Mouse (Mus musculus): ENCODE measurements at regions not wholly inside any gene's neighbourhood (a gene's known extent, or its start where the extent isn't known, plus 50 kb on each side); places are given as distances from the start of the nearest gene placed in this dataset.

DNA sequence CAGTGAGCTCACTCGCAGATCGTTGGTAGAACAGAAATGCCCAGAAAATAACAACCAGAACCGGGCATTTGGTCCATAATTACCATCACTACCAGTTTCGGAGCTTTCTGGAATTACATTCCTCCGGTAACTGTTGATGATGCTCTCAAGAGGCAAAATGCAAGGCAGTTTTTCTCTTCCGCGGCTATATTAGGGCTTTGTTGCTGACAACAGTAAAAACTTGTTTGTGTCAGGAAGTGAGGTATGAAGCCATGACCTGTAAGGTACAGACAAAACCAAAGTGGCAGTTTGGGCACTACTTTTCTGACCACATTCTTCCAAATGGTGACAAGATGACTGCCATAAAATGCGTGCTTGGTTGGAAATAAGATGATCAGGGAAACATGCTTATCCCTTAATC lies 179.7 kb upstream of the Mkln1 start:
- DNase-seq, result no peak

DNA sequence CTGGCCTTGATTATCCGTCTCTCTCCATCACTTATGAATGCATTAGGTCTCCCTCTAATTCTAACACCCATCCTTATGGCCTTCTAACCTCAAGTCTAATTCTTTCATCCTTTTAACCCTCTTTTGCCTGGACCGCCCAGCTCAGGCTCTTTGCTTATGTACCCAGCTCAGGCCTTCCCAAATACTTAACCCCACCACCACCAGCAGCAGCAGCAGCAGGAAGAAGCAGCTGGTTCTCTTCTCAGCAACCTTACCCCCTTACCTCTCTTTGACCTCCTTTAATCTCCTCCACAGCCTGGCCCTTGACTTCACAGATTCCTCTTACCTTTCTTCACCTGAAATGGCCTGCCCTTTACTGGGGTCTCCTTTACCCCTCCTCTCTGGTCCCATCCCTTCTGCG lies 178.8 kb upstream of the Mkln1 start:
- no peak for DNase-seq

DNA sequence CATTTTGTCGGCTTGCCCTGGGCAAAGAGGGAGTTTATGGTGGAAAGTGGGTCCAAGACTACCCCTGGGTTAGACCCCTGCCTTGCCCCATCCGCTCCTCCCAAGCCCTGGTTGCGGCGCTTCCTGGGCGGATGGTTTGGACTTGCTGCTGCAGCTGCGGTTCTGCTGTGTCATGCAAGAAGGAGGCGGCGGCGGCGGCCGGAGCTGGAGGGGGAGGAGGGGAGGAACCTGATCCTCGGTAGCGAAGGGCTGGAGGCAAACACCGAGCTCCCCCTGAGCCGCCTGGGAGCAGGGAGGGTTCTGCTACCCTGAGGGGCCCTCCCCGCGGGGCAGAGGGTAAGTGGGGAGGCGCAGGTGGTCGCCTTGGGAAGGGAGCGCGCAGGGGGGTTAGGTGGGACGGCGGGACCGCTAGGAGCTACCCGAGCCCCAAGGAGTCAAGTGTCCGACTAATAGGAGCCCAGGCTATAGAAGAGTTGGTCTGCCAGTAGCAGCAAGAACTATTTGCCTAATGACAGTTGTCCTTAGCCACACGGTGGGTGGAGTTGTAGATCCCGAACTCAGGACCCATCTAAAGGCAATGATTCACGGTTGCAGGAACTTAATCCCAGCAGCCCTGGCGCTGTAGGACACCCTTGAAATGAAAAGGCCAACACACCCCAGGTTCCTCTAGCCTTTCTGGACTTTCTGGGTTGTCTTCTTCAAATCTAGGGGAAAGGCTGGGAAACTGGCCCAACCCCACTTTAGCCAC lies 178.2 kb upstream of the Mkln1 start:
- DNase-seq, result peak; percentile 85 to 89

DNA sequence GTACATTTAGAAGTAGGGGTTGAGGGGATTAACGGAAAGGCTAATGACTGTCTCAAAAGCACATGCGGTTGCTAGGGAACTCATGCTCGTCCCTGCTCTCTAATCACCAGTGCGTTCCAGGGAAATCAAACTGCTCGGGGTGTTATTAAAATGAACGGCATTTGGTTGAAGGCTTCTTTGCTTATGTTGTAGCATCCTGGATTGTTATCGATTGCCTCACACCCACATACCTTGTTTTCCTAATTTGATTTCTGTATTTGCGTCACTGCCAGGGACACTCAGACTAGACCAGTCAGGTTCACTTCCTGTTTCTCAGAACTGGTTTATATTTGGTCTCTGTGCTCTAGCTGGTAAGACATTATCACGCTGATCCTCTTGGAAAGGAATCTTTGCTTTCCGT lies 177.0 kb upstream of the Mkln1 start:
- DNase-seq, result peak; percentile 39 to 72

DNA sequence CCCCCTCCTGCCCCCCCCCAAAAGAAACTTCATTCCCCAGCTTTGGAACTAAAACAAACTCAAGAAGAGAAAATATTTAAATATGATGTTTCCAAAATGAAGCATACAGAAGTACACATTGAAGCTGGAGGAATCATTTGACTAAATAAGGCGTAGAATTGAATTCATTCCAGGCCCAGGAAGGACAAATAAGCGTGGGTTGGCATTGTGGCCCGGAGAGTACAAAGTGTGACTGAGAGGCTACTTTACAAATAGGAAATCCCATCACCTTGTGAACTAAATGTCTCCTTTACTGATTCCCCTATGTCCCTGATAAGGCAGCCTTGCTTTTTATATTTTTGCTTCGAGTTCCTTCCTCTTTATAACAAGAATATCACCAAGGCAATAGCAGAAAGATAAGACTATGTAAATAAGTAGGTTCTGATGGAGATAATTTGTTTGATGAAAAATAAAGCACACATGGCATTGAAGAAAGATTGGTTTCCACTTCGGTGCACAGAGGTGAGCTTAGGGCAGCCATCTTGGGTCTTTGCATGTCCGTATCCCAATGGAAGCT lies 176.4 kb upstream of the Mkln1 start:
- DNase-seq, result peak in 1 of 2 experiments; percentile 41

GRCm38 (mm10) chr6:31227406-31227805 lies 171.1 kb upstream of the Mkln1 start:
- DNase-seq, result no peak

- no peak for DNase-seq
Measured at GRCm38 (mm10) chr6:31228061-31228460, 170.5 kb upstream of the Mkln1 start.

- DNase-seq, result no peak
Measured at GRCm38 (mm10) chr6:31231821-31232220, 166.7 kb upstream of the Mkln1 start.

GRCm38 (mm10) chr6:31233252-31233993 lies 165.1 kb upstream of the Mkln1 start:
- DNase-seq, result no peak

DNA sequence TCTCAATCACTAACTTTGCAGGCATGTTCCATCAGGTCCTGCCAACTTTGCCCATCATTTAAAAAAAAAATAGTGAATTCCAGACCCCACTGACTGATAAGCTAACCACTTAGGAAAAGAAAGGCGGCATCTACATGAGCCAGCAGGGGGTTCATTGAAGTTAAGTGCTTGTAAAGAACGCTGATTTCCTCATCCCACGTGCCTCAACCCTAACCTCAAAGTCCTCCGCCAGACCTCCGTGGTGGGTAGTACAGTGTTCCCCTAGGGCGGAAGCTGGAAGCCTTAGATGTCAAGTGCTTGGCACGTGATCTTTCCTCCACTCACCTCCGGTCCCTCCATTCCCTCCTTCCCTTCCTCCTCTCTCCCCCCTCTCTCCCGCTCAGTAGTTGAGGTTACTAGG lies 158.5 kb upstream of the Mkln1 start:
- peak in 1 of 2 experiments; percentile 13 for DNase-seq

GRCm38 (mm10) chr6:31250526-31250925 lies 148.0 kb upstream of the Mkln1 start:
- DNase-seq, result no peak

GRCm38 (mm10) chr6:31253251-31253935 lies 145.1 kb upstream of the Mkln1 start:
- DNase-seq, result peak; percentile 63 to 72

- no peak for DNase-seq
Measured at GRCm38 (mm10) chr6:31260645-31261345, 137.7 kb upstream of the Mkln1 start.

DNA sequence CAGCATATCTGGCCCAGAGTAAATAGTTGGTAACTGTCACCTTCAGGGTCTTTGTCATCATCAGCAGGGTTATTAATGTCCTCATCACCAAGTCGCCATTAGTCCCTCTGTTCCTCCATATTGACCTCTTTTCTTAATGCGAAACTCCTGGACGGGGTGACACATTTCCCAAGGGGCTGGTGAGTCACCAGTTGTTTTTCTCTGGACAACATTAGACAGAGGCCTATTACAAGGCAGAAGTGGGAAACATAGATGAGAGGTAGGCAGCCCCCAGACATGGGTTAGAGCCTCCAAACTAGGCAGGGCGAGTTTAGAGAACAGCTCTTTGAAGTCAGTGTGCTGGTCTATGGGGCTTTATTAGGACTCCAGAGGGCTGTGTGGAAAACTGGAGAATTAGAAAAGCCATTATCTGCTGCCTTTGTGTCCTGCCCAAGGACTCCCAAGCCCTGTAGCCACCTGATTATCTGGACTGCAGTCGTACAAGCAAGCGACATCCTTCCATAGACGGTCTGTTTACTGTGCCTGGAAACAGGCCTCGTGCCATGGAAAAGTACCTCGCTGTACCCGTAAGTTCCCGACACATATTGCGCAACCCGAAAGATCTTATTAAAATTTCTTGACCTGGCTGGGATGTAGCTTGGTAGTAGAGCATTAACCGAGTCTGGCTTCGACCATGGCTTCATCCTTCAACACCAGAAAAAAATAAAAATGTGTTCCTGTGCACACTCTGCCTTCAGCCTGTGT lies 136.6 kb upstream of the Mkln1 start:
- DNase-seq, result peak; percentile 71 to 76

DNA sequence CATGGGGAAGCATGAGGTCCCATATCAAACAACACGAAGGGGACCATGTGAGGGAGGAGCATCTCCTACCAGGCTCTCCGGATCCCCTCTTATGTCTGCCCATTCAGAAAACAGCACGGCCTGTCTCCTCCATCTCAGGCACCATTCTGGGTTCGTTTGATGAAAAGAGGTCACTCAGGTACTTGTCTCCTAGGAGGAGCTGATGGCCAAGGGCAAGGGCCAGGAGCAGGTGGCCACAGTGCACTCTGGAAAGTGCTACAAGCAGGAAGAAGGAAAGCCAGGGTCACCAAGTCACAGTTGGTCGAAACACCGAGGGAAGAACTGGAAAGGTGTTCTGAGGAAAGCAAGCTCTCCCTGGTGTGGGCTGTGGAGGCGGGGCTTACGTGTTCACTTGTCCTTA lies 135.9 kb upstream of the Mkln1 start:
- DNase-seq, result no peak

DNA sequence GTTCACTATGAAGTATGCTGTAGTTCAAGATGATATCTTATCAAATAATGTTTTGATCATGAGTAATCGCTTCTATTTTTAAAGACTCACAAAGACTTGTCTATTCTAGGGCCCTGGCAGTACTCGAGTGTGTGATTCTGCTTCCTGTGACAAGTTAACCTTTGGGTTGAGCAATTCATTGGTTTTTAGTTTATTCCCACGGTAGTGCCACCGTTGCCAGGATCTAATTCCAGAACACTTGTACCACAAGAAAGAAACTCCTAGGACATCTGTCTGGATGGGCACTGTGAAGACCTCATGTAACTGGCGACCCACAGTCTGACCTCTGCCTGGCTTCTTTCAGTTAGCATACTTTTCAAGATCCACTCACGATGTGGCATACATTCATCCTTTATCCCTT lies 134.7 kb upstream of the Mkln1 start:
- no peak for DNase-seq

- no peak for DNase-seq
Measured at GRCm38 (mm10) chr6:31266441-31267040, 132.0 kb upstream of the Mkln1 start.

DNA sequence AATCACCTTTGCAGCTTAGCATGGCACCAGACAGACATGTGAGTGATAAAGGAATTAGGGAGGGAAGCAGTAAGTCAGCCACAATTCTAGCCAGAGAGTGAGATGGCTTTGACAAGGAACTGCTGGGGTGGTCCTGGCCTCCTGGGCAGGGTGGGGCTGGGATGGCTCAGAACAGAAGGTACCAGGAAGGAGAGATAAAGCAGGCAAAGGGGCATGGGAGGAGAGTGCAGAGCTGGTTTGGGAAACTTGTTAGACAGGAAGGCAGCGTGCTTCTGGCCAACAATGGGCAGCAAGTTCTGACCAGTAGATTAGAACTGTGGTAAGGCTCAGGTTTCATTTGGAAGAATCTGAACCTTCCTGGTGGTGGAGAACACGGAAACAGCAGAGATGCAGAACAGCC lies 130.5 kb upstream of the Mkln1 start:
- DNase-seq, result no peak

- DNase-seq, result no peak
Measured at GRCm38 (mm10) chr6:31273816-31274215, 124.7 kb upstream of the Mkln1 start.

DNA sequence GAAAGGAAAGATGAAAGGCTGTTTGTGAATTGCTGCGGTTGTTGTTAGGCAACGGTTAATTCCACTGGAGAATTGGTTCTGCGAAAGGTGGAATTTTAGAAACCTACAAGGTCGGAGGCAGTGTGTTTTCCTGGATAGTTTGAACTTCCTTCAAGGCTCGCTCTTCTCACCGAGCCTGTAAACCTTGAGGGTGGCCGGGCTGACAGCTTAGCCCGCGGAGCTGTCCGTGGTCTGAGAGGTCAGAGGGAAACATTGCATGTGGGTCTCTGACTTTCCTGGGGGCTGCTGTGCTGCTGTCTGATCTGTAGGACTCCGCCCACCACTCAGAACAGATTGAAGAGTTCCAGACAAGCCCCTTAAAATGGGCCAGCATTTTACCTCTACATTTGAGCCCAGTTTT lies 124.3 kb upstream of the Mkln1 start:
- DNase-seq, result no peak

- no peak for DNase-seq
Measured at GRCm38 (mm10) chr6:31277792-31278191, 120.7 kb upstream of the Mkln1 start.

DNA sequence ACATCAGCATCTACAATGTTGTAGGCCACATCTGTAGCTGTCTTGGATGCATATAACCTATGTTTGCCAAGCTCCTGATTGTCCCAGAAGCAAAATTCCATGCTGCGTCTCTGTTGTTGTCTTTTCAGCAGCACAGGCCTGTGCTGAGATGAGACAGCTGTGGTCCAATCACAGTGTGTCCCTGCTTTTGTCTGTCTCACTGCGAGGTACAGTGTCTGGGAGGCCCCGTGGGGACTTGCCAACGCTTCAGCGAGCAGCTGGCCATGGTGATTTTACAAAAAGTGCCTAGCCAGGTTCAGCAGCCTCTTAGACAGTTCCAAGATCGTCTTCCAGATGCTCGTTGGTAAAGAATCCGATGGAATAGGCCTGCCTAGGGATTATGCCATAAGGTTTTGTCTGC lies 114.6 kb upstream of the Mkln1 start:
- no peak for DNase-seq
